Mouse (Mus musculus) stomach, embryonic 16.5 days (tissue): ENCODE measurements at regions not wholly inside any gene's neighbourhood (a gene's known extent, or its start where the extent isn't known, plus 50 kb on each side); places are given as distances from the start of the nearest gene placed in this dataset.

Experiments
- ATAC-seq: fragments of 200-750 bp; cut with Nextera tagmentation; 2 replicates; pipeline ENCODE4 v1.8.0; 2017; ENCODE audit warnings: moderate number of reproducible peaks, moderate TSS enrichment; ENCODE audit not compliant: insufficient read depth, low FRiP score
- H3K27ac ChIP-seq: fragments of 300-500 bp; sonication (generic); 2 replicates; pipeline ENCODE4 v1.5.1; 2014; ENCODE audit warnings: low read length
- H3K27me3 ChIP-seq: fragments of 300-500 bp; sonication (generic); 2 replicates; pipeline ENCODE4 v1.6.1; 2014; ENCODE audit warnings: low read length, control low read depth, mixed read lengths; ENCODE audit not compliant: control insufficient read depth, insufficient read depth
- H3K36me3 ChIP-seq: fragments of 300-500 bp; sonication (generic); 2 replicates; pipeline ENCODE4 v1.6.1; 2014; ENCODE audit warnings: low read length; ENCODE audit not compliant: control insufficient read depth, insufficient read depth
- H3K4me1 ChIP-seq: fragments of 300-500 bp; sonication (generic); 2 replicates; pipeline ENCODE4 v1.6.1; 2014; ENCODE audit warnings: low read length, control low read depth, mixed read lengths; ENCODE audit not compliant: control insufficient read depth, insufficient read depth
- H3K4me2 ChIP-seq: fragments of 300-500 bp; sonication (generic); 2 replicates; pipeline ENCODE4 v1.6.1; 2014; ENCODE audit warnings: low read depth, low read length, mixed read lengths
- H3K4me3 ChIP-seq: fragments of 300-500 bp; sonication (generic); replicated peaks from 2 replicates; pipeline ENCODE4 v1.5.1; 2014; ENCODE audit warnings: mild to moderate bottlenecking, low read length
- H3K9ac ChIP-seq: fragments of 300-500 bp; sonication (generic); 2 replicates; pipeline ENCODE4 v1.6.1; 2014; ENCODE audit warnings: low read length
- H3K9me3 ChIP-seq: fragments of 300-500 bp; sonication (generic); replicated peaks from 2 replicates; pipeline ENCODE4 v1.6.1; 2016; ENCODE audit warnings: low read length, control low read depth; ENCODE audit not compliant: control insufficient read depth
- WGBS: fragments of 180-500 bp; shearing (Covaris S2); extraction: QIAGEN DNeasy Blood & Tissue Kit; methylation state at CpG from one replicate; pipeline ENCODE4 v1.1.7; 2014; 5-methylcytosine and 5-hydroxymethylcytosine counted together

GRCm38 (mm10) chr17:27329183-27329582 lies 124.9 kb upstream of the Lemd2 start:
- H3K4me3 ChIP-seq: no peak overlapping the region
- 71% methylated on average over 8 of the region's 8 CpGs for WGBS
- no peak overlapping the region for H3K9ac ChIP-seq
- H3K4me1 ChIP-seq: peaks cover 7% of the 10 kb centered on the region
- no peak overlapping the region for H3K4me2 ChIP-seq
- peaks cover 8% of the 10 kb centered on the region; the same call in 1 of the 2 replicates for H3K27me3 ChIP-seq
- 0 out of 2 replicates have a peak, but pooled peaks cover 4% of the 10 kb centered on the region for H3K9me3 ChIP-seq
- H3K27ac ChIP-seq: no peak overlapping the region
- no peak for ATAC-seq
- no peaks in the 10 kb centered on the region for H3K36me3 ChIP-seq

GRCm38 (mm10) chr17:27325002-27325460 lies 120.8 kb upstream of the Lemd2 start:
- H3K36me3 ChIP-seq: no peaks in the 10 kb centered on the region
- H3K4me3 ChIP-seq: peak overlapping the region; percentile 32
- H3K9ac ChIP-seq: no peak overlapping the region
- H3K27me3 ChIP-seq: peaks cover 8% of the 10 kb centered on the region; the same call in 1 of the 2 replicates
- ATAC-seq: peak; percentile 91
- no peak overlapping the region for H3K27ac ChIP-seq
- 5% methylated on average over 18 of the region's 18 CpGs for WGBS
- peak overlapping the region; percentile 59 for H3K4me2 ChIP-seq
- H3K9me3 ChIP-seq: 0 out of 2 replicates have a peak, but pooled peaks cover 4% of the 10 kb centered on the region
- peaks cover 7% of the 10 kb centered on the region for H3K4me1 ChIP-seq

DNA sequence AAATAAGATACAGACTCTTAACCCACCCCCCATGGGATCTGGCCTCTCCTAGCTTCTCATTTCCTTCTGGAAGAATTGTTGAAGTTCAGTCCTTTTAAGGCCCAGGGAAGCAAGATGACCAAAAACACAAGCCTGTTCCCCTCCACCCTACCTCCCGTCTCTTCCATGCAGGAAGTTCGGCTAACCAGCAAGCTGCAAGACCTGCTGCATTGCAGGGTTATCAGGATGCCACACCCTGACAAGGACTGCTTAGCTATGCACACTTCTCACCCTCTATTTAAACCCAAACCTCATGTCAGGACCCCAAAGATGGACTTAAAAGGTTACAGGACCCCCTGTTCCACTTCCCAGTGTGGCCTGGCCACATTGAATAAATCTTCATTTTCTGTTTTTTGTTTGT lies 119.2 kb upstream of the Lemd2 start:
- Histone ChIP-seq H3K9ac (no peak overlapping the region), H3K4me1 (peaks cover 7% of the 10 kb centered on the region), H3K9me3 (0 out of 2 replicates have a peak, but pooled peaks cover 4% of the 10 kb centered on the region), H3K36me3 (no peaks in the 10 kb centered on the region), H3K27me3 (peaks cover 8% of the 10 kb centered on the region; the same call in 1 of the 2 replicates), H3K4me2 (no peak overlapping the region), H3K4me3 (no peak overlapping the region), H3K27ac (no peak overlapping the region)
- 47% methylated on average over 2 of the region's 2 CpGs for WGBS
- no peak for ATAC-seq

GRCm38 (mm10) chr17:27322891-27323509 lies 118.7 kb upstream of the Lemd2 start:
- 0 out of 2 replicates have a peak, but pooled peaks cover 4% of the 10 kb centered on the region for H3K9me3 ChIP-seq
- H3K36me3 ChIP-seq: no peaks in the 10 kb centered on the region
- H3K4me3 ChIP-seq: no peak overlapping the region
- H3K4me1 ChIP-seq: peaks cover 12% of the 10 kb centered on the region
- no peak overlapping the region for H3K9ac ChIP-seq
- H3K27me3 ChIP-seq: peaks cover 8% of the 10 kb centered on the region; the same call in 1 of the 2 replicates
- ATAC-seq: no peak
- no peak overlapping the region for H3K27ac ChIP-seq
- WGBS: 61% methylated on average over 6 of the region's 6 CpGs
- no peak overlapping the region for H3K4me2 ChIP-seq

DNA sequence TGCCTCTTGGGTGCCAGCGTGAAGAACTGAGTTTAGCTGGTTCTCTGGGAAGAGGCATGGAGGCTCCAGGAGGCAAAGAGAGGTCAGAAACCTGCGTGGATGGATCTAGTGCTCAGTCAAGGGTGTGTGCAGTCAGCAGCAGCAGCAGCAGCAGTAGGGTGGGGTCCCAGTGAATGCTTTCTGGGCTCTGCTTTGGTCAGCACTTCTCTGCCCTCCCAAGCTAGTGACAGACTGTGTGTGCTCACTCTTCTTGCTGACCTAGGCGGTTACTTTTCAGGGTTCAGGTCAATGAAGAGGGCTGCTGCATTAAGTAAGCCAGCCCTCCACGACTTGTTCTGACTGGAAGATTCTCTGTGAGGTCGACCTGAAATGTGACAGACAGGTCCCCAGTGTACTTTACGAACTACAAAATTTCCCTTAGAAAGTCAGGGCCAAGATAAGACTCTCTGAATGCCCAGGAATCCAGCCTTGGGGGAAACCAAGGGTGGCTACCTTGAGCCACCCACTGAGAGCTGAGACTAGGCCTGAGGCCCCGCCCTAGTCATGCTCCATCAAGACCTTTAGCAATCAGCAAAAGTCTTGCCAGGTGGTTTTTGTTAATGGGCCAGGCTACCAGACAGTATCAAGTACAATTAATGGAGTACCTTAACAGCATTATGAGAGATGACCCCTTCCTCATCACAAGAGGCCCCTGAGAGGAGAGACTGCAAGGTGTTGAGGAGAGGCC lies 114.9 kb upstream of the Lemd2 start:
- Histone ChIP-seq H3K27ac (no peak overlapping the region), H3K4me3 (no peak overlapping the region), H3K36me3 (no peaks in the 10 kb centered on the region), H3K9ac (no peak overlapping the region), H3K9me3 (no peaks in the 10 kb centered on the region), H3K4me1 (peaks cover 16% of the 10 kb centered on the region), H3K27me3 (no peaks in the 10 kb centered on the region), H3K4me2 (no peak overlapping the region)
- ATAC-seq: no peak
- WGBS: 68% methylated on average over 7 of the region's 7 CpGs

- no peaks in the 10 kb centered on the region for H3K36me3 ChIP-seq
- H3K9ac ChIP-seq: no peak overlapping the region; the same call in 1 of the 2 replicates
- 0 out of 2 replicates have a peak overlapping the region, but pooled peaks have one; percentile 16 for H3K4me2 ChIP-seq
- WGBS: 43% methylated on average over 14 of the region's 14 CpGs
- H3K4me1 ChIP-seq: peaks cover 16% of the 10 kb centered on the region
- peak; percentile 63; the same call in 1 of the 2 replicates for ATAC-seq
- no peak overlapping the region for H3K4me3 ChIP-seq
- H3K9me3 ChIP-seq: no peaks in the 10 kb centered on the region
- H3K27ac ChIP-seq: peak overlapping the region; percentile 30; the same call in 1 of the 2 replicates
- no peaks in the 10 kb centered on the region for H3K27me3 ChIP-seq
Observed at GRCm38 (mm10) chr17:27317576-27318277, 113.5 kb upstream of the Lemd2 start.

DNA sequence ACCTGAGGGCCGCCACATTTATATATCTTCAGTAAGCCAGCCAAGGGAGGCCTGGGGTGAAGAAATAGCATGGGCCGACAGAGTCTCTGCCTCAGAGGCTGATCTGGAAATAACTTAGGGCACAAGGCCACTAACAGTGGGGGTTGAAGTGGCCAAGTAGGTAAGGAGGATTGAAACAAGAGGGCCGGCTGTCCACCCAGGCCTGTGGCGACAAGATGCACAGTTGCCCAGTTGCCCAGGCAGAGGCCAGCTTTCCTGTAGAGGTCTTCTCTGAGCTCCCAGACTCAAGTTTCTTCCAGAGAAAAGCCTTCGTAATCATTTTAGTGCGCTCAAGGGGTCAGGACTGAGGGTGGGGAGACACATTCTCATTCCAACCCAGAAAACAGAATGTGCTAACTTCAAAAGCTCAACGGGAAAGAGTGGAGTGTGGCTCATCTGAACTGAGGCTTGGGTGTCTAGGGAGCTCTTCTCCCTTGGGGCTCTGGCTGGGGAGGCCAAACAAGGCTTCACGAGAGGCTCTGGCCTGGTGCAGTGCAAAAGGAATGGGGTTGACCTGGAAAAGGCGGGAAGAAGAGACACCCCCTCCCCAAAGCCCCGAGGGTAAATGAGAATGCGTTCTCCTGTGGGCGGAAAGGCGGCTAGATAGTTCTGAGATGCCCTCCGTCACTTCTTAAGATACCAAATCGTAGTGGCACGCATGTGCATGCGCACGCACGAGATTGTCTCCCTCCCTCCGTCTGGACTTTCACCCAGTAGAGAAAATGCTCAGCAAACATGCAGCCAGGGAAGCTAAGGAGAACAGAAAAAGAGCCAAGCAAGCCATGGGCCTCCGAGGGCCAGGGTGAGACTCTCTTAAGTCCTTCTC lies 112.7 kb upstream of the Lemd2 start:
- no peaks in the 10 kb centered on the region for H3K36me3 ChIP-seq
- no peak overlapping the region for H3K4me3 ChIP-seq
- 74% methylated on average over 21 of the region's 21 CpGs for WGBS
- ATAC-seq: 0 out of 2 replicates have a peak, but pooled peaks have one; percentile 19
- H3K9me3 ChIP-seq: no peaks in the 10 kb centered on the region
- H3K4me1 ChIP-seq: peaks cover 16% of the 10 kb centered on the region
- H3K9ac ChIP-seq: no peak overlapping the region
- no peaks in the 10 kb centered on the region for H3K27me3 ChIP-seq
- peak overlapping the region; percentile 30; the same call in 1 of the 2 replicates for H3K27ac ChIP-seq
- 0 out of 2 replicates have a peak overlapping the region, but pooled peaks have one; percentile 16 for H3K4me2 ChIP-seq

DNA sequence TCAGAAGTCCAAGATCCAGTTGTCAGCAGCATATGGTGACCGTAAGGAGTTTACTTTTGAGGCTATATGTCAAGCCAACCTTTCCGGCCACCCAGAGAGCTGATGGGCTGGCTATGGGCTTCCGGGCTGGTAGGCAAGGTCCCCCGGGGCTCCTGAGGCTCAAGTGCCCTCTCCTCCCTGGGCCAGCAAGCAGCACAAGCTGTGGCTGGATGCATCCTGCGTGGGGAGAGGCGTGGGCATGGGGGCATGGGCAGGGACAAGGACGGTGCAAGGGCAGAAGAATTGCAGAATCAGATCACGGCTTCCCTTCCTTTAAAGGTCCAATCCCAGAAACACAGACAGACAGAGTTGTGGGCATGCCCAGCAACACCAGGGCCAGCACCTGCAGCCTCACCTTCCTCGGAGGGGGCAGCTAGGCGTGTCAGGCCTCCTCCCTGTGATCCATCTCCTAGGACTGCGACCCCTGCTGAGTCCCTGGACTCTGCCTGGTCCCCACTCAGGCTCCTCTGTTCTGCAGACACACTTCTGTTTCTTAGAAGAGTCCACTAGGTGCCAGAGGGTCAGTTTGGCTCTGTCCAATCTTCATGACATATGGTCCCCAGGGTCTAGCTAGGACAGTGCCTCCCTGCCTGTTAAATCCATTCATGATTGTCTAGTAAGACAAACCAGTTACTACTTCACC lies 111.8 kb upstream of the Lemd2 start:
- Histone ChIP-seq H3K9ac (0 out of 2 replicates have a peak overlapping the region, but pooled peaks have one; percentile 28), H3K27me3 (no peaks in the 10 kb centered on the region), H3K9me3 (no peaks in the 10 kb centered on the region), H3K36me3 (no peaks in the 10 kb centered on the region), H3K4me2 (no peak overlapping the region), H3K27ac (no peak overlapping the region), H3K4me3 (no peak overlapping the region), H3K4me1 (peaks cover 16% of the 10 kb centered on the region)
- ATAC-seq: no peak
- WGBS: 74% methylated on average over 11 of the region's 11 CpGs
